Mouse (Mus musculus) cerebellum, adult 11-12 months (tissue): ENCODE results near the gene Itga1.

ENCODE experiments used
- DNase-seq: peaks from one replicate; pipeline ENCODE4 v3.0.0; 2022

Gene Itga1

DNA sequence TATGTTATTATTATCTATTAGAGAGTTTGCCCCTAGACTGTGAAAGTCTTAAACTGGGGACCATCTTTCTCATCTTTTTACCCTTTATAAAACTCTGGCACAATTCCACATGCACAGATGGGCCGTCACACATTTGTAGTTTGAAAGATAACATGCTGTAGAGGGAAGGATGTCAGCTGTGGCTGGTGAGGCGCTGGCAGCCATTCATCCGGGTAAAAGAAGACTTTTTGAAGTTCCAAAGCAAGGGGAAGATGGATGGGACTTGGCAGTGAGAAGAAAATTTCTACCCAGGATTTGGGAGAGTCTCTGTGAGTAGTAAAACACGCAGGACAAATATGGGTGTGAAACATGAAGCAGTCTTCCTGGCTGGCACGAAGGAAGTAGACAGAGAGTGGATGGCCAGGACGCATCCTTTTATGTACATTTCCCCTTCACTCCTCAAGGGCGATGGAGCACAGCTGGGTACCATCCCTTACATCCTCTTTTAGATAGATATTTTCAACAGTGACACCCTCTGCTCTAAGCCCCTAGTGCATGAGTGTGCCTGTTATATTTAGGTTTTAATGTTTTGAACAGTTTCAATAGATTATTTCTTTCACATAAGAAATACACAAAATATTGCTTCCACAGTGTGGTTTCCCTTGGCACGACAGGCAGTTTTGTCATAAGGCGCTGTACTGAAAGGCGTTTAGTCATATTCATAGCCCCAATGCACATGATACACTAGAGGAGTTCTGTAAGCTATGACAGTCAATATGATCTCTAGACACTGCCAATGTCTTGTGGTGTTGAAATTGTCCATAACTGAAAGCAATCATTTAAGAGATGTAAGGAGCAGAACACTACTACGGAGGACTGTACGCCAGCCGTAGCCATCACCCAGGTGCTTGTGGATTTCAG, 50.9 kb downstream of the Itga1 start:
- DNase-seq: no peak

DNA sequence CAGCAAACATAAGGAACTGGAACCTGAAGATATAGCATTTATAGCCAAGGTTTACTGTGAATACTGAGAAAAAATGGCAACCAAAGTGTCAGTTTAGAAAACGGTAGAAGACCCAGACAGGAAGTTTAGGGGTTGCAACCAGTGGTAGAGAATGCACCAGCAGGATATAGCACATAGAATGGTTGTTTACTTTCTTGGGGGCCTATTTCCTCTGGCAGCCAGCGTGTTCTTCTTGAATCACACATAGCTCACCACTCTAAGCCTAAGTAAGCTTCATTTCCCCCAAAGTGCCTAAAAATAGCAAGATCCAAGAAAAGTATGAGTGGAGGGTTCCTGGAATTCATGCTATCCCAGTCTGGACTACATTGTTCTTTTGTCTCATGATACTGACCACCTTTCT, 59.1 kb downstream of the Itga1 start:
- no peak for DNase-seq

DNA sequence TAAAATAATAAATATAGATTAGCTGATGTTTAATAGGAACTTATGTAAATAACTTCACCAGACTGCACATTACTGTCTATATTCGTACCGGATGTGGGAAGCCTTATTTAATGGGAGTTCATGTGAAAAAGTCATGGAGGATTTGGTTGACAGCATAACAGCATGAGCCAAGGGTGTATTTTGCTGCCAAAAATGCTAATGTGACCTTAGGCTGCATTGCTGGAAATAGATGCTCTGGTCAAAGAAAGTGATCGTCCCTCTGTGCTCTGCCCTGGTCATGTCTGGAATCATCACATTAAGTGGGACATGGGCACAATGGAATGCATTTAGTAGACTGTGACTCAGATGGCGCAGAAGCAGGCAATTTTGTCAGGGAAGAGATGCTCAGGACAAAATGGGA, 64.5 kb downstream of the Itga1 start:
- DNase-seq: no peak

DNA sequence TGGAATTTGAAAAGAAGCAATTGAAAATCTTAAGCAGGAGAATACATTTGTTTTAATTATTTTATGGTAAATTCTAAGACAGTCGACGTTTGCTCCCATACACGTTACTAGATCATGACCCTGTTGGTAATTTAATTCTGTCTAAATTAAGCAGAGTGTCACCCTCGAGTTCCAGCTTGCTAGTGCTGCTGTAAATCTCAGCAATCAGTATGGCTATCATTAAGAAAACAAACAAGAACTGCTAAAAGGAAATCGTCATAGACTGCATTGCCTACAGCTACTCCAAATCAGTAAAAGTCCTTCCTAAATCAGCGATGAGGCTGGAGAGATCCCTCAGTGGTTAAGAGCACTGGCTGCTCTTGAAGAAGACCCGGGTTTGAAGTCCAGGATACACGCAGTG, 66.4 kb downstream of the Itga1 start:
- no peak for DNase-seq

DNA sequence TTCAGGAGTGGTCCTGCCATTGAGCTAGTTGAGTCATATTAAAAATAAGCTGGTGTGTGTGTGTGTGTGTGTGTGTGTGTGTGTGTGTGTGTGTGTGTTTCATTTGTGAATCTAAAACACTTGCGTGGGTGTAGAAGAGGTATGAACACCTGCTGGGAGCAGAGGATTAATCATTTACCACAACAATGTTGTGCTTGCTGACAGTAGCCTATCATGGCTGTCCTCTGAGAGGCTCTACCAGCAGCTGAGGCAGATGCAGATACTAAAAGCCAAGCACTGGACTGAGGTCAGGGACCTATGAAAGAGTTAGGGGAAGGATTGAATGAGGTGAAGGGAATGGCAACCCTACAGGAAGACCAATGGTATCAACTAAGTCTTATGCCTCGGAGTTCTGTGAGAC, 68.6 kb downstream of the Itga1 start:
- DNase-seq: no peak

DNA sequence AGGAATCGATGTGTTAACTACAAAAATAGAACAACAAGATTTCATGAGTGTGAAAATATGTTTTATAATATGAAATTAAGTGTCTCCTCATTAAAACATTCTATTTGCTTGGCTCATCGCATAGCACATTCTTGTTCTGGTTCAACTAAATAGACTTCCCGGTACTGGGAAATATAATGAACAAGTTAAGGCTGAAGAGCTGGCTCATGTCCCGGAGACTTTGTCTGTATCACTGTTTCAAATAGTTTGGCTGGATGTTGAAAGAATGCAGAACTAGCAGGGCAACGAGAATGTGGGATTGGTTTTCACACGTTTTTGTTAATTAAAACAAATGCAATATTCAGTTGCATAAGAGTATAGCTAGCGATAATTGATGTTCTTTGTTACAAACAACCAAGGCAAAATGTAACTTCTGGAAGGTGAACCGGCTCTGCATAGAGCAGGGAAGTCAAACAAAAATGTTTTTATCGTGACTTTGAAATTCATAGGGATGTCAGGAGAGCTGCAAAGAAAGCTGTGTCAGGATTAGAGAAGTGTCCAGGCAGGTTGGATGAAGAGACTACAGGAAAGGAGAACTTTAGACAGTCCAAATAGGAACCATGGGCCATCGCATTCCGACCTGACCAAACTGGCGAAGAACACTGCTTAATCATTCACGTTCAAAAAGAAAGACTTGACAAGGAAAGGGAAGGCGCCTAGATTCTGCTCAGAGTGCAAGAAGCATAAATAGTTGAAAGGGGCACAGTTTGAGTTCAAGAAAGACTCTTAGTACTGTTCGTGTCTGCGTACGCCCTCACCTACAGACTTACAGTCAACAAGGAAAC, 70.4 kb downstream of the Itga1 start:
- DNase-seq: no peak

DNA sequence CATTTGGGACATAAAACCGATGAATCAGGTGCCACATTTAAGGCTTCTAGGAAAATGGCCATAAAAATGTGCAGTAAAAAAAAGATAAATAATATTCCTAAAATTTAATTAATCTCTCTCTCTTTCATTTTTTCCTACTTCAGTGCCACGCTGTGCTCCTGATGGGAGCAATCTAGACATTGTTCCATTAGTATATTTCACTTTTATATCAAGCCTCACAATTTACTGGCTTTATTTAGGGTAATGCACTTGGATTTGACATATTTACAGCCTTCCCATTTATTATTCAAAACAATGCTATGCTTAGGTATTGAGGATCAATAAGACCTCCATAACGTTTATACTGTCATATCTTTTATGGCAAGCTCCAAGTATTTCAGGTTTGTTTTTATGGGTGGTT, 76.4 kb downstream of the Itga1 start:
- DNase-seq: no peak

DNA sequence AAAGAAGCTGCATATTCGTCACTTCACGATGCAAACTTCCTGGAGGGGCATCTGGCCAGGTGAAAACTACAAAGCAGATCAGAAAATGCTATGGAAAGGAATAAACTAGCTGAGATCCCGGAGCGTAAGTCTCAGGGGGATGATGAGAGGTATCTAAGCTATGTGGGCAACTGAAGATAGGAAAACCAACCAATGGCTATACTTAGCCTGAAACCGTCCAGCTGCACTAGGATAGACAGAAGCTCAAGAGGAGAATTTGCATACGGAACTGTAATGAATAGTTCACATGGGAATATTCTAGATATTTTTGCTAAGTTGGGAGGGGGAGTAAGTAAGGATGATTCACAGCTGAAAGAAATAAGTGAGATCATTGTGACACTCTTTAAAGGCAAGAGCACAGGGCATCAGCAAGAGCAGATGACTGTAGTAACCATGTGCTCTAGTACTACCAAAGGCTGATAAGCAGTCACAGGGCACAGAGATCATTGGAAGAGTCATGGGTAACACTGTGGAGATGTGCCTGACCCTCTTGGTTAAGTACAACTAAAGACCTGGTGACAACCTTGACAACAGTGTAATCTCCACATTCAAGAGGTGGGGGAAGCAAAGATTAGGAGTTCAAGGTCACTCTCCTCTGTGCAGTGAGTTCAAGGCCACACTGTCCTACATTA, 79.5 kb downstream of the Itga1 start:
- DNase-seq: no peak

DNA sequence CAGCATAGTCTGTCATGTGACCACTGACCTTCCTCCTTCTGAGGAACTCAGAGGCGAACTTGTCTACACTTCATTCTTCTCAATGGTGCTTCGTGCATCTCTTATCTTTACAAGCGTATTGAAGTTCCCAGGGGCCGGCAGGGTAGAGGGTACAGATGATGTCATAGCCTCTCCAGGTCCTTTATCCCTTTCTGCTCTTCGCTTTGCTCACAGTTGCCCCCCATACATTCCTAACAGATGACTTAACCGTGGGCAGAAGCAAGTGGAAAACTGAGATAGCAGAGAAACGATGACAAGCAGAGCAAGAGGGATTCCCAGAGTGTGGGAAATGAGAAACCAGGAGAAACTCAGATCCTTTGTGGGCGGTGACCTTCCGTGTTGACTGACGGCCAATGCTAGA, 80.4 kb downstream of the Itga1 start:
- DNase-seq: no peak

DNA sequence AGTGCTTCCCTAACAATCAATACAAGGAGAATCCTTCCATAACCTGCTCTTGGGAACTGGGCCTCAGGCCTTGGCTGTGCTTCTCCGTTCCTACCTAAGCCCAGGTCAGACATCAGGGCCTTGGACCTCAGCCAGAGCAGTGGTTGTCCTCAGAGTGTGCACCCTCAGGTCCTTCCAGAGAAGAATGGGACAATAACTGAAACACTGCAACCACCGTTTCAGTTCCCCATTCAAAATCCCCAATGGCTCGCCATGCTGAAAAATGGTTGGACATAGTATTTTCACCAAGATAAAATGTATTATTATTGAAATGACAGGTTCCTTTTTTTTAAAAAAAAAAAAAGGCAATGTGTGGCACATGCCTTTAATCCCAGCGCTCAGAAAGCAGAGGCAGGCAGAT, 81.0 kb downstream of the Itga1 start:
- DNase-seq: no peak

DNA sequence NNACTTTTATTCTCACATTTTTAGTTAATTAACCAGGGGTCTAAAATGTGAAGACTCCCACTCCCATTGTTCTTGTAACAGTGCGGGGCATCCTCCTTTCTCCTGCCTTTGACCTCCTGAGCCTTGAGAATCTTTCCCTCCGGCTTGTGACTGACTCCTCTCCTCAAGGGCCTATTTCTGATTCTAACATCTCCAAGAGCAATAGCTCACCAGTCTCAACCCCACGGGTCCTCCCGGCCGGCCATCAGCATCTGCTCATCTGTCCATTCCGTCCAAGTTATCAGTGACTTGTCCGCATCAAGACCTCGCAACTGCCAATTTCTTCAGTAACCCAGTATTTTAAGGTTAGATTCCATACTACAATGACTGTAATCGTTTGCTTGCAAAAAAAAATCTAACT, 84.2 kb downstream of the Itga1 start:
- DNase-seq: no peak

DNA sequence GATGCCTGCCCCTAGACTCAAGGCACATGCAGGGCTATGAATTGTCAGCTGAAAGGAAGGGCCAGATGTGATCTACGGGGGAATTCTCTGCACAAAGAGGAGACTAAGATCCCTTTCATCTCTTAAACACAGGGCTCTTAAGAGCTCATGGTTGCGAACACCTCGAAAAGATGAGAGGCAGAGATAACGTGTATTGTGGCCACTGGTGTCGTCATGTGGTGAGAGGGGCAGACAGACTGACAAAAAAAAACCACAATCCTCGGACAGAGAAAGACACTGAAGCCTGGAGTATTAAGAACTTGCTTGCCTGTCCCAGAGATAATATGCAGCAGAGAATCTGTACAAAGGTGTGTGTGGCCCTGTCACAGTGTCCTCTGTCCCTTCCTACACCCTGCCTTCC, 90.2 kb downstream of the Itga1 start:
- DNase-seq: no peak

DNA sequence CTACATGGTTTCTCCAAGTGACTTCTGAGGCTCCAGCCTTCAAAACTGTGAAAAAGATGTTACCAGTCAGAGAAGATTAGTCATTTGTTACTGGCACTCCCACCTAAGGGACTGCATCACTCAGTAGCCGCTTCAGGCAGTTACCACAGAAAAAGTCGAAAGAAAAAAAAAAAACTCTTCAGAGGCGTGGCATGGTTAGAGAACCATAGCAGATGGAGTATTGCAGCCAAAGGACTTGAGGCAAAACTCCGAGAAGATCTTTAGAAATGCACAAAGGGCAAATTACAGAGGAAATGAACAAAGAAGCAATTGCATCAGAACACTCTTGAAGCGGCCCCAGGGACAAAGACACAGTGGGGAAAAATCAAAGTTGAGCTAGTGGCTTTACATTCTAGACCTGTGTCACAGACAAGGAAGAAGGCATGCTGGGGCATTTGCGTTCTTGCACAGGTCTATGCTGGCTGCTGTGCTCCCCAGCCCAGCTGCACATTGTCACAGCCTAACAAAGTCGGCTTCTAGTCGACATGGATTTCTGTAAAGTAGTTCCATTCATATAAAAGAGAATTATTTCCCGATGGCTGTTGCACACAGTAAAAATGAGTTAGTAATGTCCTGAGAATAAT, 95.4 kb downstream of the Itga1 start:
- DNase-seq: no peak

DNA sequence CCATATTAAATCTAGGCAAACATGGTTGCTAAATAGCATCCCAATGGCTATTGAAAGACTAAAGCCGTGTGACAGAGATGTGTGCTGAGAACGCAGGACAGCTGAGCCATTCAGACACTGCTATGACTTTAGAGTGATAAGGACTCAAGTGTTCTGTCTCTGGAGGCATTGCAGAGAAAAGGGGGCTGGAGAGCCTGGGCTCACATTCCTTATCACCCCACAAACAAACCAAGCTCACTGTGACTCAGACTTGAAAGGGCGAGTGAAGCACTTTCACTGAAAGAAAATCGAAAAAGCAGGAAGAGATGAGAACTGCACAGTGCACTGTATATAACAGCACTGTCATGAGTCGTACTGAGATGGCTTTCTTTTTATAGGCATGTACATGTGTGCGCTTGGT, 96.4 kb downstream of the Itga1 start:
- no peak for DNase-seq

DNA sequence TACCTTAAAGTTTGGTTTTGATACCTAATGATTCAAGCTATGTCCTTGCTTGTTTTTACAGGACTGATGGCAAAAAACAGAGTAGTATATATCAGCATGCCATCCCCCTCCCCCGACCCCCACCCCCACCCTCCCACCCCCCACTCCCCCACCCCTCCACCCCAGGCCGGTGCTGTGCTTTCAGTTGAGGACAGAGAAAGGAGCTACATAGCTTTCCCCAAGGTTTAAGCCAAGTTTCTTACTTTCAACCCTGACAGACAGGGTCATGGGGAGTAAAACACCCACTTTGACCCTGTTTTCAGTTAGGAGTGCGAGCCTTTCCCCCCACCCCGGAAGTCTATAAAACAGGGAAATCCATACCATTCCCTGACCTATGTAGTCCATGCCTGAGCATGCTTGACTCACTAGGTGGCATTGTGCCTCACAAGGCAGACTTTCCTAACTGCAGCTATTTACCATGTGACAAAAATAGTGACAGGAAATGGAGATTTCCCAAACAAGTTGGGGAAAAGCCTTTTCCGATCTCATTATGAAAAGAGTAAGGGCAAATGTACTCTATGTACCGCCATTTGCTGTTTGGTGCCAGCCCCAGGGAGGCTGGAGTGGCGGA, 98.2 kb downstream of the Itga1 start:
- DNase-seq: no peak

DNA sequence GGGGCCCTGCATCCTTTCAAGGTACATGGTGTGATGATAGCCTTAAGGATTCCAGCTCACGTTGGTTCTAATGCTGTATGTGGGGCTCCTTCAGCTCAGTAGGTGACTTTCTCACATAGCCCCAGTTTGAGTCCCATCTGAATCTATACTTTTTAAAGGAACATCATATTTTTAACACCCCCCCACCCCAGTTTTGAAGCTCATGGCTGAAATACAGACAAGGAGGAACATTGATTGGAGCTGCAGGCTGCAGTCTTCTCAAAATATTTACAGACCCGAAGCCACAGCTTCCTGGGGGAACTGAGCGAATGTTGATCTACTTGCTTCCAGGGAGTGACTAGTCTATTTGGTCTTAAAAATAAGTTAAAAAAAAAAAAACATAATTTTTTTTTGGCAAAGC, 98.9 kb downstream of the Itga1 start:
- DNase-seq: no peak

DNA sequence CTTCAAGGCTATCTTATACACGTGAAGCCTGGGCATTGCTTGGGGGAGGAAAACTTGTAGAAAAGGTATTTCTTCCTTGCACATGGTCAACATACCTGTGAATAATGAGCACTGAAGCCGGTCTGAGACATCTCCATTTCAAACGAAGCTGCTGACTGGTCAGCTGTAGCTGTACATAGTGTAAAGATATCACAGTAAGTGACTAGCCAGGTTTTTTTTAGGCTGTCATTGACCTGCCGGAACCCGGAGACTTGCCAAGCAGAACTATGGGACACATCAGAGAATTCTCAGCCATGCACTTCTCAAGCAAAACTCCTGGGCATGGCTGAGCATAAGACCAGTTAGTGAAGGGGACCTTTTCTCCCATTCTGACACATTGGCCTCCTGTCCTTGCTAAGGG, 99.6 kb downstream of the Itga1 start:
- no peak for DNase-seq

DNA sequence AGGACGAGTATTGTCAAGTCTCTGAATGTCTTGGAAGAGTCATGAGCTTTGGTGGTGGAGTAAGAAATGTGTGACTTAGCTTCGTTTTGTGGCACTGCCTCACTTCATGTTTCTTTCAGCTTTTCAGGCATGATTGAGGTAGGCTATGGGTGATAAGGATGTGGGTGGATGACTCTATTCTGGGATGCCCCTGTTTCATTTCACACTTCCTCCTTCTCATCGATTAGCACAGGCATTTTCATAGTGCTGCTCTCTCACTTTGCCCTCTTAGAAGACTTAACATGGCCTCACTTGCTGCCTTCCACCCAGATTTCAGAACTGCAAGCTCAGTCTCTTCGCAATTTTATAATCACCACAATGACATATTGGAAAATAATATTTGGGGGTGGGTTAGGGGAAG, 102.2 kb downstream of the Itga1 start:
- no peak for DNase-seq

DNA sequence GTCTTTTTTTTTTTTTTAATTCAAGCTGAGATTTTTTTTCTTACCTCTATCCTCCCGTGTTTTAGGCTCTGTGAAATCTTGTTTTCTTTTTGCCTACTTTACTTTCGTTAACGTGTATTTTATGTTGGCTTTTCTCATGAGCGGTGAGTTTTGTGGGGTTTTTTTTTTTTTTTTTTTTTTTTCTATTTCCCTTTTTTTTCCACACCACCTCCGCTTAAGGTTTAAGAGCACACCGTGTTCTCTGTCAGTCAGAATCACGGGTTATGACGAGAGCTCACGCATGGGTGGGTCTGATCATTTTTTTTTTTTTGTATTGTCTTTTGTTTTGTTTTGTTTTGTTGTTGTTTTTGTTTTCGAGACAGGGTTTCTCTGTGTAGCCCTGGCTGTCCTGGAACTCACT, 103.7 kb downstream of the Itga1 start:
- DNase-seq: no peak

DNA sequence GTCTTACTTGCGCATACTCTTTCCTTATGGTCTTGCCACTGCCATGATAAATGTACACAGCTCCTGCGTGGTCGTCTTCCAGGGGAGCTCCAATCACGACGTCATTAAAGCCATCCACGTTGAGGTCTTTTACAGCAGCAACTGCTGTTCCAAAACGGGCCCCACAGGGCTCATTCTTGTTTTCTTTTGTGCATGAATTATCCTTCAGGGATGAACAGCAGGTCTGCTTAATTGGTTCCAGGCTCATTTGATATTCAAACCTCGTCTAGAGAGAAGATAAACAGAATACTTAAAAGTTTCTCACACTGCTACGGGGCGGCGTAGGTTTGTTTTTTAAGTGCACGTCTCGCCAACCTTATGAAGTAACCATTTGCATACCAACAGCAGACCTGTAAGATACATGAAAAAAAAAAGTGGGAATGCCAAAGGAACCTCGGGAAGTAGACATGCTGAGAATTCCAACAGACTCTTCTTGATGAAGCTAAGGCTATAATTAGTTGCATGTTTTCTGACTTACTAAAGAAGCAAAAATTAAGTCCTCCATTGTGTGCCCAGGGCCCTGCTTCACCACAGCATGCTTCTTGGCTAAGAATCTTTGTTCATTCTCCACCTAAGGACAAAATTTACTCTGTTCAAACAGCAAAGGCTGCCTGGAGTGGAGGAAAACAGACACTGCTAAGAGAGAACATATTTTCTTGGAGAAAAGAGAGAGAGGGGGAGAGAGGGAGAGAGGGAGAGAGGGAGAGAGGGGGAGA, 109.3 kb downstream of the Itga1 start:
- no peak for DNase-seq

DNA sequence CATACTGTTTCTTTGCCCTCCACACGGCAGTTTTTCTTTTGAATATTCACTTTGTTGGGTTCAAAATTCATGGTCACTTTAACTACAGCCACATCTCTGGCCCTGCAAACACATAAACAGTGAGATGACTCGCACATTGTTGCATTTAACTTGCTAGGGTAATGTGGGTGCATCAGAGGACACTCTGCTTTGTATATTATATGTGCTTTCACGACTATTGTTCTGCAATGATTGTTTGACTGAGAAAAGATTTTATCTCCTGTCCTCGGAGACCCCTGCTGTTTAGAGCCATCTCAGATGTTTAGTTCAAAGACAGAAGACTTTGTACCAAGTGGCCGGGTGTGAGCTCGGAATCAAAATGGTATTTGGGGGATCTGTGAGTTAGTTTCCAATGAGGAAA, 114.1 kb downstream of the Itga1 start:
- no peak for DNase-seq

DNA sequence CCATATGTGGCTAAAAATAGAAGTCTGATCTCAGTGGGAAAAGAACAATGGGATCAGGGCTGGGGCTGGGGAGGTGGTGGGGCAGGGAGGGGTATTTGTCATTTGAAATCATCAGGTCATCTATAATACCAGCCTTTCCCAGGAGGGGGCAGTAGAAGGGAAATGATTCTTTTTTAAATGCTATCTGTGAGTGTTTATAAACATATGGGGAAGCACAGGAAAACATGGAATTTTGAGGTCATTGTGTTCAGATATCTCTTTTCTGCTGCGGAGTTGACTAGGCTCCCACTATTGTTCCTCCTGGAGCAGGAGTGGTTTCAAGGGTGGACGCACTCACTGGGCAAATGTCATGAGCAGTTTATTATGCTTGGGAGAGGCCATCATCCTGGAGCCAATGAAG, 114.6 kb downstream of the Itga1 start:
- no peak for DNase-seq
